Mouse (Mus musculus) testis, postnatal 10 days (tissue): ENCODE measurements around the gene Ifitm6.
"Not testable (repeated sequence)": the region's sequence is repeated elsewhere in the genome, so short reads cannot be mapped to it uniquely, and the experiment has no call there.

Experiments
- DNase-seq: peaks from one replicate; pipeline ENCODE4 v3.0.0; 2021; ENCODE audit warnings: low spot score

Gene Ifitm6

GRCm38 (mm10) chr7:140971479-140972171, 46.1 kb downstream of the Ifitm6 start:
- DNase-seq = no peak

DNA sequence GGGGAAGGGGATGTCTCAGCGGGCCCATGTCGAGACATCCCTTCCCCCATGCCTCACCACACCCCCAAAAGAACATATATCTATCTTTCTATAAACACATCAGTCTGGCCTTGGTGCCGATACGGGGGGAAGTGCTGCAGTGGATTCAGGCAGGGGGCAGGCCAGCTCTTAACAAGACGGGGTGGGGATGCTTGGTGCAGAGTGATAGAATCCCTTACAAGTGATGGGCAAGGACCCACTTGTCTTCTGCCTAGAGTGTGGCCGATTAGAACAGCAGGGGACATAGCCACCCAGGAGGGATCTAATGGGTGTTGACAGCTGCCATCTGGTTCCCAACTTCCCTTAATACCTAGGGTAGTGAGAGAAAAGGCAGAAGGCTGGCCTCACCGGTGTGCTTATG, 46.8 kb downstream of the Ifitm6 start:
- DNase-seq = no peak

DNA sequence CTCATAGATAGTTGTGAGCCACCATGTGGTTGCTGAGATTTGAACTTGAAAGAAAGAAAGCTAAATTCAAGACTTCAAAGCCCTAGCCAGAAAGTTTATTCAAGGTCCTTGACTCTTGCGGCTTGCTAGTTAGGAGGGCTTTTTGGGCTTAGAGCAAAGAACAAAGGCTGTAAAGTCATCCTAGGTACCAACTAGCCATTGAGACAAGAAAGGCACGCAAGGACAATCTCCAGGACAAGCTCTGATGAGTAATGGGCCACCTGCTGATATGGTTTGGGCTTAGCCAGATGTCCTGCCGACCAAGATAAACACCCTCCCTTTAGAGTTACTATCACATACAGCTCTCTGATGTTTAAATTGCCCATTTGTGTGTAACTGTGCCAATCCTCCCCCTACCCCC, 49.0 kb downstream of the Ifitm6 start:
- not testable (repeated sequence) for DNase-seq

DNA sequence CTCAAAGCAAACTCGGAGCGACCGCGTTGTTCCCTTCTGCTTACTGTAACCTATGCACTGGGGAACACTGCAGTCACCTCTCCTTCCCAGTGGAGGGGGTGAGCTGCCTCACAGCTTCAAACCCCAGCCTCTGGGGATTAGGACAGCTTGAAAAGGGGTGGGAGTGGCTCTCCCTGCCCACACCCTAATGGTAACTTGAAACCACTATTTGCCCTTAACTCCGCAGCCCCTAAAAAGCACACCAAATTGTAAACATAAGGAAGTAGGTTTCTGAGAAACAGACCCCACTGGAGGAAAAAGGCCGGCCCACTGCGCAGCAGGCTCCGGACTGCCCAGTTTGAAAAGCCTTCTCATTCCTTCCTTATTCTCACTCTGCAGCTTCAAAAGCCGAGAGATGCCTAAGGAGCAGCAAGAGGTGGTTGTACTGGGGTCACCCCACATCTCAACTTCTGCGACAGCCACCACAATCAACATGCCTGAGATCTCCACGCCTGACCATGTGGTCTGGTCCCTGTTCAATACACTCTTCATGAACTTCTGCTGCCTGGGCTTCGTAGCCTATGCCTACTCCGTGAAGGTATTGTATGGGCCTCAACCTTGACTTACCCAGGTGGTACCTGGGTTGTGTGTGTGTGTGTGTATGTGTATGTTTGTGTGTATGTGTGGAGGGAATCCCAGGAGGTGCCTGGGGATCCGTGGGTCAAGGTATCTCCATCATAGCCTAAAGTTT, 49.7 kb downstream of the Ifitm6 start:
- DNase-seq = no peak

GRCm38 (mm10) chr7:140966921-140967320, 50.8 kb downstream of the Ifitm6 start, which contains the start of gene Ifitm1:
Gene Ifitm1, plus strand, starts transcription at chr7:140967221.
- DNase-seq = no peak
